Mouse (Mus musculus): ENCODE measurements around the gene Ccne1. TPM values are rescaled to one million over a fixed set of nuclear protein-coding genes. Genes with fewer than 3 reads are reported as not detected.
A peak's percentile ranks its signal among the peaks of the same experiment; 100 is the strongest.

Ccne1 gene
- polyA plus RNA-seq, 1 experiment from 2014 or later: 61.4 TPM

DNA sequence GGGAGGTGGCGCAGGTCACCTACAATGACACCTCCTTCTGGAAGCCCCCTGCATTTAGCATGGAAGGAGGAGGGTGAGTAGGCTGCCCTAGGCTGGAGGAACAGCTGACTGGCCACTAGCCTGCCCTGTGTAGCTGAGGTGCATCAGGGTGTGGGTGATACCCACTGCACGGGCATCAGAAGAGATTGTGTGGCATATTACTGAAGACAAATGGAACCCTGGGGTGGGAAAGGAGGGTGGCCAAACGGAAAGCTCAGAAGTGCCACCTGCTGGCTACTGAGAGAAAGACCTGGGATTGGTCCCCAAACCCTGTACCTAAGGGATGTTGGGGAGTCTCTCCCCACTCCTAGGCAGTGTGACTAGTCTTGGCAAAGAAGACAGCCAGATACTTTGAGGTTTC is 33.6 kb downstream of the Ccne1 start:
- Histone ChIP-seq H3K36me3 (no peaks in the 10 kb centered on the region), H3K27ac (no peak overlapping the region), H3K4me3 (no peak overlapping the region), H3K9ac (no peak overlapping the region), H3K4me2 (no peak overlapping the region), H3K4me1 (no peaks in the 10 kb centered on the region), H3K27me3 (peaks cover 11% of the 10 kb centered on the region), H3K9me3 (no peaks in the 10 kb centered on the region)
- WGBS: 20% methylated on average over 3 of the region's 3 CpGs
- ATAC-seq (ENCODE audit: insufficient number of reproducible peaks, insufficient read depth, low FRiP score, low TSS enrichment, low read depth): no peak

DNA sequence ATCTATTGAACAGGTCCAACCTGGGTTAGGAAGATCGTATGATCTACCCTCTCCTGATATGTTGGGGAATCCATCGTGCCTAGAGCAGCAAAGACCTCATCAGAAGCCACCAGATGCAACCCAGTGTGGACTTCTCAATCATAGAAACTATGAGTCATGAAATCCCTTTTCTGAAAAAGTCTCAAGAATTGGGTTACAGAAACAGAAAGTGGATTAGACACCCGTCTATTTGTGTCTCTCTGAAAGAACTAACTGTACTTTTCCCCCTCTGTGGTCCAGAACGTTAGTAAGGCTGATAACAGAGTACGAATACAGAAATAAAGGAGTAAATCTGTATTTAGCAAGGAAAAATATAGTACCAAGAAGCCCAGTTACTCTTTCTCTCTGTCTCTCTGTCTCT is 36.3 kb downstream of the Ccne1 start:
- H3K4me2 ChIP-seq: no peak overlapping the region
- no peaks in the 10 kb centered on the region for H3K9me3 ChIP-seq
- H3K36me3 ChIP-seq: no peaks in the 10 kb centered on the region
- peaks cover 11% of the 10 kb centered on the region for H3K27me3 ChIP-seq
- no peak overlapping the region for H3K9ac ChIP-seq
- H3K27ac ChIP-seq: no peak overlapping the region
- no peaks in the 10 kb centered on the region for H3K4me1 ChIP-seq
- 72% methylated on average over 5 of the region's 5 CpGs for WGBS
- ATAC-seq (ENCODE audit: insufficient number of reproducible peaks, insufficient read depth, low FRiP score, low TSS enrichment, low read depth): no peak
- H3K4me3 ChIP-seq: no peak overlapping the region

DNA sequence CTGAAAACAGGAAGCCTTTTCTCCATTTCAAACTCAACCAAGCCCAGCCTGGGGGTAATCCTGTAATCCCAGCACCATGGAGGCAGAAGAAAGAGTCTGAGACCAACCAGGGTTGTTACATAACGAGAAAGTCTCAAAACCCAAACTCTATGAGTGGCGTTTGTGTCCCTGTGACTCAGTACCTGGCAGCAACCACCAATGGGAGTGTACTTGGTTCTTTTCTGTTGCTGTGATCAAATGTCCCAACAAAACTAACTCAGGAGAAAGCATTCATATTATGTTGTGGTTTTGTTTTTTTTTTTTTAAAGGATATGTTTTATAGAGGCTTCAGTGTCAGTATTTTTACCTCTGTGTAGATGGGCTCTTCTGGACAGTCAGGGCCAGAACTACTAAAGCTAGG is 36.7 kb downstream of the Ccne1 start:
- no peak overlapping the region for H3K4me3 ChIP-seq
- H3K36me3 ChIP-seq: no peaks in the 10 kb centered on the region
- H3K27me3 ChIP-seq: peaks cover 11% of the 10 kb centered on the region
- no peak for ATAC-seq (ENCODE audit: insufficient number of reproducible peaks, insufficient read depth, low FRiP score, low TSS enrichment, low read depth)
- H3K4me1 ChIP-seq: no peaks in the 10 kb centered on the region
- no peak overlapping the region for H3K4me2 ChIP-seq
- 38% methylated on average over 2 of the region's 2 CpGs for WGBS
- no peak overlapping the region for H3K27ac ChIP-seq
- no peaks in the 10 kb centered on the region for H3K9me3 ChIP-seq
- H3K9ac ChIP-seq: no peak overlapping the region

DNA sequence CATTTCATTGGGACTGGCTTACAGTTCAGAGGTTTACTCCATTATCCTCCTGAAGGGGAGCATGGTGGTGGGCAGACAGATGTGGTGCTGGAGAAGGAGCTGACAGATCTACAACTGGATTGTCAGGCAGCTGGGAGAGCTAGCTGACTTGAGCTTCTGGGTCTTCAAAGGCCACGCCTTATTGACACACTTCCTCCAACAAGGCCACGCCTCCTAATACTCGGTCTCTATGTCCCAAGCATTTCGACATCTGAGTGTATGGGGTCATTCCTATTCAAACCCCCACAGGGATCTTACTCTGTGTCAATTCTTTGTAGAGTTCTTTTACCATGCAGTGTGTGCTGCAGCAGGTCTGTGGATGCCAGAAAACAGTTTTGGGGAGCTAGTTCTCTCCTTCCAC is 42.9 kb downstream of the Ccne1 start:
- Histone ChIP-seq H3K36me3 (no peaks in the 10 kb centered on the region), H3K27ac (no peak overlapping the region), H3K4me3 (no peak overlapping the region), H3K9me3 (no peaks in the 10 kb centered on the region), H3K27me3 (no peaks in the 10 kb centered on the region), H3K4me2 (no peak overlapping the region), H3K9ac (no peak overlapping the region), H3K4me1 (peaks cover 6% of the 10 kb centered on the region; the same call in 1 of the 2 replicates)
- no peak for ATAC-seq (ENCODE audit: insufficient number of reproducible peaks, insufficient read depth, low FRiP score, low TSS enrichment, low read depth)
- WGBS: 53% methylated on average over 4 of the region's 4 CpGs

DNA sequence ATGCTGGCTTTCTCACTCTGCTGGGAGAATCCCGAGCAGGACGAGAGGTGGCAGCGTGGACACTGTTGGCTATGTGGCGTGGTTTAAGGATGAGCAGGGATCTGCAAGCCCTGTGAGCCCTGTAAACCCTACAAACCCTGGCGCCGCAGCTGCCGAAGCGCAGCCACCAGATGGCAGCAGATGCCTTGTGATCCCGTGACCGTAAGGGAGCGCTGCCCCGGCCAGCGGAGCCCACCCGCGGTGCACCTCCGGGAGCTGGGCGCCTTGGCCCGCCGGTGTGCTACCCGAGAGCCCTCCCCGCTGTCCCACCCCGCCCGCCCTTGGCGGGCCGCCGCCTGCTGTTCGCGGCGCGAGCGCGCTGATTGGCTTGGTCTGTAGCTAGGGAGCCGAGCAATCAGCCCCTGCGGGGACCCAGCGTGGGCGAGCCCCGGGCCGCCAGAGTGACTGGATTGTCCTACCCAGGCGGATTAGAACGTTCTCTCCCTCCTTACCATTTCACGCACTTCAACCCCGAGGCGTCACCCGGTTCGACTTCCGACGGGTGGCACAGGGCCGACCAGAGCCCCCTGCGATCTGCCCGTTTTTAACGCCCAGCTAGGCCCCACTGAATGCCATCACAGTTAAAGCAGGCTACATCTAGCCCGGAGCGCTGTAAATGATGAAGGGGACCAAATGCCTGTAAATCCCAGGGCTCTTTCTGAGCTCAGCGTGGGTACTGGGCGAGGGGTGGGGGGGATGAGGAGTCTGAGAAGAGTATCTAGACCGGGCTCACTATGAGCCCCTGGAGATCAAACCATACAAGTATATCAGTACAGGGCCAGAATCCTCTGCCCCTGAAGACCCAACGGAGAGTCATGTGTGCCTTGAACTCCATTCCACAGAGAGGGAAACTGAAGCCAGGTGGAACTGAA is 46.0 kb downstream of the Ccne1 start:
- Histone ChIP-seq H3K36me3 (no peaks in the 10 kb centered on the region), H3K9me3 (no peaks in the 10 kb centered on the region), H3K27me3 (peaks cover 3% of the 10 kb centered on the region), H3K4me3 (peak overlapping the region; percentile 53), H3K4me2 (peak overlapping the region; percentile 71), H3K4me1 (peaks cover 6% of the 10 kb centered on the region; the same call in 1 of the 2 replicates), H3K27ac (peak overlapping the region; percentile 48; the same call in 1 of the 2 replicates), H3K9ac (peak overlapping the region; percentile 76)
- under 1% methylated on average over 57 of the region's 57 CpGs for WGBS
- peak; percentile 92 for ATAC-seq (ENCODE audit: insufficient number of reproducible peaks, insufficient read depth, low FRiP score, low TSS enrichment, low read depth)

DNA sequence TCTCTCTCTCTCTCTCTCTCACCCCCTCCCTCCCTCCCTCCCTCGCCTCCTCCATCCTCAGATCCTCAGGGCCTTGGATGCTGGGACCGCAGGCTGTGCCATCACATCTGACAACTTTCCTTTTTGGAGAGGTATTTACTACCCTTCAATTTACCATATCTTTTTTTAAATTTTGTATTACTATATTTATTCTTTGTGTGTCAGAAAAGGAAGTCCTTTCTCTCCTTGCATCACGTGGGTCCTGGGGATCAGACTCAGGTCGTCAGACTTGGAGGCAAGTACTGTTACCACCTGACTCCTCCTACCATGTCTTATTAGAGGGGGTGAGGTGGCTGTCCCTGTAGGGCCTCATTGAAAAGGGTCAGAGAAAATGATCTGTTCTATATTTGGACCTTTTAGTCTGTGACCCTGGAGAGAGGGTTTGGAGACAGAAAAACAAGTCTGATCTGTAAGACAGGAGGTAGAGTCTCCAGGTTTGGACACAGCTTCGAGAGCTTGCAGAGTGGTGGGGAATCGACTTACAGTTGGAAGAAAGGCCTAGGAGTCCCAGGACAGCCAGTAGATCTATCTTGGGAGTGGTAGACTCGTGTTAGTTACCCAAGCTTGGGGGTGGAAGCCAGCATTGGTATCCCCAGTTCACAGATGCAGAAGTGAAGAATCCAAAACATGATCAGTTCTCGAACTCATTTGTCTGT is 47.6 kb downstream of the Ccne1 start:
- no peak for ATAC-seq (ENCODE audit: insufficient number of reproducible peaks, insufficient read depth, low FRiP score, low TSS enrichment, low read depth)
- Histone ChIP-seq H3K4me2 (no peak overlapping the region), H3K4me1 (peaks cover 6% of the 10 kb centered on the region; the same call in 1 of the 2 replicates), H3K4me3 (no peak overlapping the region), H3K9me3 (no peaks in the 10 kb centered on the region), H3K9ac (no peak overlapping the region), H3K27me3 (peaks cover 3% of the 10 kb centered on the region), H3K36me3 (no peaks in the 10 kb centered on the region), H3K27ac (no peak overlapping the region)
- 65% methylated on average over 8 of the region's 8 CpGs for WGBS

DNA sequence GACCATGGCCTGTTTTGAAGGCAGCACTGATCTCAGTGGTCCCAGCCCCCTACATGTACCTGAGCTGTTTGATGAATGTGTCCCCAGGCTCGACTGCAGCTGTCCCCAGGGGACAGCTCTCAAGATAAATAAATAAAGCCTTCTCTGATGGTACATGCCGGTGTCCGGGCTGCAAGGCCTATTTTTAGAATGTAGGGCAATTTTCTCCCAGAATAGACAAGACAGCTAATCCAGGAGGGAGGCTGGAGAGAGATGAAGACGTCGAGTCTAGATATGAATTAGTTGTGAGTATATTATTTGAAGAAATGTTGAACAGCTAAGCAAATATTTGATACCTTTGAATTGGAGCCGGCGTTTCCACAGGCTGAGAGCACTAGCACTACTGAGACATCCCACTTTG is 48.2 kb downstream of the Ccne1 start:
- WGBS: 51% methylated on average over 7 of the region's 7 CpGs
- no peak overlapping the region for H3K4me3 ChIP-seq
- H3K27me3 ChIP-seq: peaks cover 3% of the 10 kb centered on the region
- H3K4me2 ChIP-seq: no peak overlapping the region
- no peak overlapping the region for H3K9ac ChIP-seq
- H3K4me1 ChIP-seq: peaks cover 6% of the 10 kb centered on the region; the same call in 1 of the 2 replicates
- no peak overlapping the region for H3K27ac ChIP-seq
- H3K9me3 ChIP-seq: no peaks in the 10 kb centered on the region
- no peak for ATAC-seq (ENCODE audit: insufficient number of reproducible peaks, insufficient read depth, low FRiP score, low TSS enrichment, low read depth)
- no peaks in the 10 kb centered on the region for H3K36me3 ChIP-seq

DNA sequence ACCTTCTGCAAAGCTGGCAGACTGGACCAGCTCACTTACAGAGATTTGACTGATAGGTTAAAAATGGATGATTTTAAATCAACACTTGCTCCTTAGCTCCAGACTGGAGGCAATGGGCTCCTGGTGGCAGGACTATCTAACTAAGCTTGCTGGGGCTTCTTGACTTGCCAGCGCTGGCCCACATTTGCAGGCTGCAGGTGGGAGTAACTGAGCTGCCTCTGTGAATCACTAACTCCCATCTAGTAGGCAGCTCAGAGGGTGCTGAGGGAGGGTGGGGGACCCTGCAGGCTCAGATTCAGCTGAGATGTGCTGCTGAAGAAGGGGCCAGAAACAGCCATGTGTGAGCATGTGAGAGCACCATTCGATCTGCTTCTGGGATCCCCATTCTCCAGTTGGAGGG is 51.3 kb downstream of the Ccne1 start:
- no peak overlapping the region for H3K27ac ChIP-seq

DNA sequence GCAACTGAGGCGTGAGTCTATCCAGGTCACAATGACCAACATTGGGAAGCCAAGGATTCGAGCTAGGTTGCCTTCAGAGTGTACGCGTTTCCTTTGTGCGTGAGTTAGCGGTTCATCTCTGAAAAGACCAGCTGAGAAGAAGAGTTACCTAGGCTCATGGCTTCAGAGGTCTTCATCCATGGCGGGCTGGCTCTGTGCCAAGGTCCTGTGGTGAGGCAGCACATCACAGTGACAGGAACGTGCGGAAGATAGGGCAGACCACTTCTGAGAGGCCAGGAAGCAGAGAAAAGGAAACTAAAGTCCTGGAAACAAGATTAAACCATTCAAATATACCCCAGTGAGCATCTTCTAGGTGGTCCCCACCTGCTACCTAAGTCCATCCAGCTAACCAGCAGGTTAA is 53.1 kb downstream of the Ccne1 start:
- H3K4me3 ChIP-seq: no peak overlapping the region
- no peaks in the 10 kb centered on the region for H3K36me3 ChIP-seq
- H3K4me1 ChIP-seq: no peaks in the 10 kb centered on the region
- no peak overlapping the region for H3K27ac ChIP-seq
- 85% methylated on average over 9 of the region's 9 CpGs for WGBS
- no peaks in the 10 kb centered on the region for H3K9me3 ChIP-seq
- ATAC-seq (ENCODE audit: insufficient number of reproducible peaks, insufficient read depth, low FRiP score, low TSS enrichment, low read depth): no peak
- peaks cover 3% of the 10 kb centered on the region for H3K27me3 ChIP-seq
- H3K9ac ChIP-seq: no peak overlapping the region
- H3K4me2 ChIP-seq: no peak overlapping the region

More for the DNA sequence above, 51.3 kb downstream of the Ccne1 start:
- H3K4me2 ChIP-seq: no peak overlapping the region
- no peak overlapping the region for H3K4me3 ChIP-seq
- peaks cover 3% of the 10 kb centered on the region for H3K27me3 ChIP-seq
- H3K36me3 ChIP-seq: no peaks in the 10 kb centered on the region
- H3K9ac ChIP-seq: no peak overlapping the region
- 86% methylated on average over 2 of the region's 2 CpGs for WGBS
- peaks cover 6% of the 10 kb centered on the region; the same call in 1 of the 2 replicates for H3K4me1 ChIP-seq
- no peaks in the 10 kb centered on the region for H3K9me3 ChIP-seq
- ATAC-seq (ENCODE audit: insufficient number of reproducible peaks, insufficient read depth, low FRiP score, low TSS enrichment, low read depth): no peak

Other genes with a start within 250 kb of the Ccne1 start
- gene Uri1, start 84.0 kb downstream of the Ccne1 start, polyA plus RNA-seq (2015; fragmentation: Nextera tagmentation; extraction: Ambion mirVana): 44.4 and 45.1 TPM in 2 replicates
- 21.8 and 21.9 TPM in 2 replicates for gene 1600014C10Rik, start 75.7 kb upstream of the Ccne1 start, polyA plus RNA-seq (2015; fragmentation: Nextera tagmentation; extraction: Ambion mirVana)
- gene Plekhf1, start 120.5 kb upstream of the Ccne1 start, polyA plus RNA-seq (2015; fragmentation: Nextera tagmentation; extraction: Ambion mirVana): 3.8 and 3.9 TPM in 2 replicates
- gene Pop4, start 163.9 kb upstream of the Ccne1 start, polyA plus RNA-seq (2015; fragmentation: Nextera tagmentation; extraction: Ambion mirVana): 66.1 and 76.6 TPM in 2 replicates